Mouse (Mus musculus): ENCODE measurements around the gene Fau. TPM values are rescaled to one million over a fixed set of nuclear protein-coding genes. Genes with fewer than 3 reads are reported as not detected.

Fau gene
- 1,033 TPM for polyA plus RNA-seq (2017; shearing (Covaris generic))

DNA sequence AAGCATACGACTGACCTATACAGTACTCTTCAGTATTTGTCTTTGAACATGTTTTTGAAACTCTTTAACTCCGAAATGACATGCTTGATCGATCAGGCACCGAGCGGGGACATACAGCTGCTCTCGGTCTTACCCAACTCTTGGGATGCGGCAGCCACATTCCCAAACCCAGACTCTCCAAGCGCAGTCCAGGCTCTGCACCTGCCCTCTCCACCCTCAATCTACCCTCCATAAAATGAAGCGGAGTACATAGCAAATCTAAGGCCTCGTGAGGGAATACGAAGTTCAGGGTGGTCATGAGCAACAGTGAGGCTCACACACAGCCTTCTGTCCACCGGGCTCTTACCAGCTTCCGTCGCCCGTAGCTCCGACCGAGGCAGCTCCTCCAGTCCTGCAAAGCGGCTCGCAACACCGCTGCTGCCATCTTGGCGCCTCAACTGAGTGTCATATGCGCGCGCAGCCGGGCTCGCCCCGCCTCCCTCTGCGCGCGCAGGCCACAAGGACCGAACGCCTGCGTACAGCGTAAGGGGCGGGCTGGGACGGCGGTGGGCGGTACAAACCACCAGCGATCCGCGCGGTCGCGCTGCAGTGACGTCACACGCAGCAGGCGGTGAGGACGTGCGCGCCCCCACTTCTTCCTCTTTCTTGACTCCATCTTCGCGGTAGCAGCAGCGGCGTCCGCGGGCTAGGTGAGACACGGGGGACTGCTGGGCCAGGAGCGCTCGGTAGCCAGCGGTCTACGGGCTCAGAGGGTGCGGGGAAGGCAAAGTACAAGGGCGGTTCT is at the start of gene Fau, which contains the start of gene Mrpl49:
TSS of gene Fau (plus strand) at position 532 of the 784 bp plus-strand sequence.
TSS of gene Mrpl49 (minus strand) at position 473 of the 784 bp plus-strand sequence.

DNA sequence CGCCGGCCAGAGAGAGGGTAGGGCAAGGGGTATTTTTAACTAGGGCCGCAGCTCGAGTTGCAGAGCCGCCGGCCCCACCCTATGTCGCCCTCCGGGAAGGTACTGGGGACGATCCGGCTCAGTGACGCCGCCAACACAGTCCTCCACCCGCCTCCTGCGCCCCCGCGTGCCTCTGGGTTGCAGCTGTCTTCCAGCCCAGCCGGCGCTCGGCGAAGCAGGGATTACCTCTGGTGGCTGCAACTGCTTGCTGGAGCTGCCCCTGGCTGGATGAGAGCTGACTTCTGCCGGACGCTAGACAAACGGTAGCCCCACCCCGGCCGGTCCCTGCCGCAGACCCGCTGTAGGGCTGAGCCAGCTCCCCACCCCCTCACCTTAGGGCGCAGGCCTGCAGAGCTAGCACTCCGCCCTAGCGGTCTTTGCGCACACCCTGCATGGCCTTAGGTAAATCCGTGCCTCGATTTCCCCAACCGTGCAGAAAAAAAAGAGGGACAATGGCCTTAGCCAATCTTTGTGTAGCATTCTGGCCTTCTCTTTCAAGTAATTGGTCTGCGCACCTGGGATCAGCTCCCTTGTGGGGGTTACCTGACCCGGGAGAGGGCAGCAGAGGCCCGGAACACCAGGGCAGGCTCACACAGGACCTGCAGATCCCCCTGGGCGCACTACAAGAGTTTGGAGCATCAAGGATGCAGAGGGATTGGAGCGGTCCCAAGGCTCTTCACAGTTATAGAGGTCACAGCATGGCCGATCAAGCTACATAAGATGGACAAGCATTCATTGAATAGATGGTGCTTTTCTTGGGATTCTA is 41.9 kb upstream of the Fau start, which contains the start of gene Capn1:
TSS of gene Capn1 (minus strand) at position 387 of the 805 bp plus-strand sequence.

DNA sequence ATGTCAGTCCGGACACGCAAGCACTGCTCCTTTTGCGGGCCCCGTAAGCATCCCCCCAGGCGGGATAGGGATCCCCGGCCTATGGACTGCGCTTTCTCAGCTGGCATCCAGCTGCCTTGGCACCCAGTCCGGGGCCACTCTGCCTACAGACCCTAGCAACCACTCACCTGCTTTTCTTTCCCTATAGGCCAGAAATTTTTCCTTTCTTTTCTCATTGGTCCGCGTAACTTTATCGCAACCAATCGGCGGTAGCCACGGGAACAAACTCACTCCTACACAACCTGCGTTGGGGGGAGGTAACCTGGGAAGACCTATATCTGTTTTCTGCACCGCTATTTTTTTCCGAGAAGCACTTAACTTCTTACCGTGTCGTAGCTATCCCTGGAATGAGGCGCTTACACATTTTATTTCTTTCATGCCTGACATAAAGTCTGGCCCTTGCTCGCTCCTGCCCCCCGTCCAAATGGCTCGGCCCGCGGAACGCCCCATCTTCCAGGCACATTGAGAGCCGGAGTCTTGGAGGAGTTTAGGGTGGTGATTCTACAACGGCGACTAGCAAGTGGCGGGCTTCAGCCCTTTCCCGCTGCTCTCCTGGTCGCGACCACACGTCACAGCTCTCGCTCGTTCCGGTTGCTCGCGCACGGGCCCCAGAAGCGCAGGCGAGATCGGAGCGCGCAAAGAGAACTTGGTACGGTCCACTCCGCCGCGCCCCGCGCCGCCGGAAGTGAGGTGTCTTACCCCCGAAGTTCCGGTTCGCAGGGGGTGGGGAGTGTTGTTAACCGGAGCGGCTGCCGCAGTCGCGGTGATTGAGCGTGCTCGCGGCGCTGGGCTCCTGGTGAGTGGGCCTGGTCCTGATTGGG is 11.1 kb upstream of the Fau start, which contains the start of gene Syvn1:
TSS of gene Syvn1 (plus strand) at position 283 of the 860 bp plus-strand sequence.

DNA sequence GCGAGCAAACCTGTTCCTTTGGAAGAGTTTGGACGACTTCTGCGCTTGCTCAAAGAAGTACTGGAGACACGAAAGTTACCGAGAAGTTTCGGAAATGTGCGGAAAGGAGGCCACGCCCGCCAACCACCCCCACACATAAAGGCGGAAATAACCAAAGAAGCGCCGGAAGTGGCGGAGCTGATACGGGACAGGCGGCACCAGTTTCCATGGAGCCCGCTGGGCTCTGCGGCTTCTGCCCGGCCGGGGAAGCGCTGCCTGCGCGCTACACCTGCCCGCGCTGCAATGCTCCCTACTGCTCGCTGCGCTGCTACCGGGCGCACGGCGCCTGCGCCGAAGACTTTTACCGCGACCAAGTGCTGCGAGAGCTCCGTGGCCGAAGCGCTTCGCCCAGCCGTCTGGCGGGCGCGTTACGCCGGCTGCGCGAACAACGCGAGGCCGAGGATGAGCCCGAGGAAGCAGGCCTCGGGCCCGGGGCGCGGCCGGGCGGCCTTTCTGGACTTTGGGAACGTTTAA is 3.4 kb downstream of the Fau start, which contains the start of gene Znhit2:
TSS of gene Znhit2 (plus strand) at position 172 of the 513 bp plus-strand sequence.

DNA sequence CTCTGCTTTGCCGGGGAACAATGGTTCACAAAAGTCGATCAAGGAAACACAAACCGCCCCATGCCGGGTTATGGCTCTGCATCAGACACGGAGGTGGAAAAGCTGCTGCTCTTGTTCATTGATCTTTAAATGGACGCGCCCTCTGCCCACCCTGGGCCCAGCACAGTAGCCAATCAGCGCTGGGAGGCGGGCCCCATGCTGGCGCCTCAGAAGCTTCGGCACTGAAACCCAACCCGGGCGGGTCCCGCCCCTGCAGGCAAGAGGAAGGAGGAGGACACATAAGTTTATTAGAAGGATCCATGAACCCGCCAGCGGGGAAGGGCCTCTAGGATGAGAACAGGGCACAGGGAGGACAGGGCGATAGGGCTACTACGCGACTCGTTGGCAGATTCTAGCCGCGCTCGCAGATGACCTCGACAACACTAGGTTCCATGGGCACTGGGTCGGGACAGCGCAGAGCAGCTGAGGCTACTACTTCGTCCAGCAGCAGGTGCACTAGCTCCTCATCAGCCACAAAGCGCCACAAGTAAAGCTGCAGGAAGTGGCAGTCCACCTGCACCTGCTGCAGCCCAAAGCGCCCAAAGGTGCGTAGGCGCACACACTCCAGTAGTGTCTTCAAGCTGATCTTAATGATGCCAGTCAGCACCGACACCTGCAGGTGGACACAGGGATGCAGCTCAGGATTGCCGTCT is 10.2 kb downstream of the Fau start, which contains the start of gene Tm7sf2:
TSS of gene Tm7sf2 (minus strand) at position 650 of the 692 bp plus-strand sequence.

DNA sequence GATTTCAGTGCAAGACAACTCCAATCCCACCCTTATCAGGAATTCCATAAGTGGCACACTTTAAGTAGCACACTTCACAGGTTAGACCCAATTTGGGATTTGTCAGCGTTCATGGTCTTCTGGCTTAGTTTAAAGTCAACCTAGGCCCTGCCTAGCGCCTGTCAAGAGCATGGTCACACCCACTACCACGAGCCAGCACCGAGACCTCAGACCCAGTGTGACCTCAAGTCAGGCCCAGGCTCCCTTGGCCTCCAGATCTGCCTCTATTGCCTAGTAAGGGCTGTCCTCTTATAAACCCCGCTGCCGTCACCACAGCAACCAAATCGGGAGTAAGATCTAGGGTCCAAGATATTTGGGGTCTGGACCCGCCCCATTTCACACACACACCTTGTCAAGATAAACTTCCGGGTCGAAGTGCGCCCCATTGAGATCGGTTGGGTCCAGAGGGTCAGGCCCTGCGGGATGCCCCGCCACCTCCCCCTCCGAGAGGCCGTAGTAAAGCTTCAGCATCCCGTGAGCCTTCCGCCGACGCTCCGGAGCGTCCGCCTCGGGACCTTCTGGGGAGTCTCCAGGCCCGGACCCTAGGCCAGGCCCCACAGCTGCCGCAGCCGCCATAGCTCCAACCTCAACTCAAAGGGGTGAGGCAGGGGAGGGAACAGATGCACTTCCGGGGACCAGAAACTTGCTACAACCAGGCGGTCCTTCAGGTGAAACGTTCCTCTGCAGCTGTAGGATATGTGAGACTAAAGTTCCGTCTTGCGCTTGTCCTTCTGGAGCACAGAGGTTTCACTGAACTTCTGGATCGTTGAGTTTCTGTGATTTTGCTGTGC is 19.1 kb downstream of the Fau start, which contains the start of gene Vps51:
TSS of gene Vps51 (minus strand) at position 668 of the 830 bp plus-strand sequence.

DNA sequence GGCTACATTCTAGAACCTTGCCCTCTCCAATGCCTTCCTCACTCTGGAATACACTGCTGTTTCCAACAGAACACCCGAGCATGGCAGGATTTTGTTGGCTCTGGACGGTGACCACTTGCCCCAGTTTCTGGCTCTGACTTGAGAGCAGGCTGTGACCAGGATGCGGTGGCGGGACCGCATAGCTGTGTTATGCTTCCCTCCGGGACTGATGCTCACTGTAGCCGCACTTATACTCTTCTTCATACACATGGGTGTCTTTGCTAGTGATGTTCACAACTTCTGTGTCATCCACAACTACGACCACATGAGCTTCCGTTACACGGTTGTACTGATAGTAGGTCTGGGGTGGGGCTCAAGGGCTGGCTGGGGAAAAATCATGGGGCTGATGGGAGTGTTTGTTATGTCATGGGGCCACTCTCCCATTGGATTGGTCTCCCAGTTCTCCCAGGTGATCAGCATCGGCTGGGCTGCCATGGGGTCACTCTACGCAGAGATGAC is 22.4 kb downstream of the Fau start, which contains the start of gene Tmem262:
TSS of gene Tmem262 (plus strand) at position 51 of the 498 bp plus-strand sequence.

DNA sequence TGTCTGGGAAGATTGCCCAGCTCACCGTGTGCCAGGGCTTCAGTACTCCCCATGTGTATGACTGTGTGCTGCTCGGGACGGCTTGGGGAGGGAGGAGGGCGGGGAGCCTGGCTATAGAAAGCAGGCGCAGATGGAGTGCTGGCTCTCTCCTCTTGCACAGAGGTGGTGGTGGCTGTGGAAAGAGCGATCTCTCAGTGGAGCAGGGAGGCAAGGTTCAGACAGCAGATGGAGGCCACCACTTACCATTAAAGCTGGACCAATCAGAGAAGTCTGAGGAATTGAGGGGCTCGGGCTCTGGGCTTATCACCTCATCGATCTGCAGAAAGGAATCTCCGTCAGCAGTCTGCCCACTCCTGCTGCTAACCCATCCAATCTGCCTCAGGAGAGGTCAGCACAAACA is 24.5 kb downstream of the Fau start, which contains the start of gene Gm28374:
TSS of gene Gm28374 (minus strand) at position 101 of the 400 bp plus-strand sequence.

DNA sequence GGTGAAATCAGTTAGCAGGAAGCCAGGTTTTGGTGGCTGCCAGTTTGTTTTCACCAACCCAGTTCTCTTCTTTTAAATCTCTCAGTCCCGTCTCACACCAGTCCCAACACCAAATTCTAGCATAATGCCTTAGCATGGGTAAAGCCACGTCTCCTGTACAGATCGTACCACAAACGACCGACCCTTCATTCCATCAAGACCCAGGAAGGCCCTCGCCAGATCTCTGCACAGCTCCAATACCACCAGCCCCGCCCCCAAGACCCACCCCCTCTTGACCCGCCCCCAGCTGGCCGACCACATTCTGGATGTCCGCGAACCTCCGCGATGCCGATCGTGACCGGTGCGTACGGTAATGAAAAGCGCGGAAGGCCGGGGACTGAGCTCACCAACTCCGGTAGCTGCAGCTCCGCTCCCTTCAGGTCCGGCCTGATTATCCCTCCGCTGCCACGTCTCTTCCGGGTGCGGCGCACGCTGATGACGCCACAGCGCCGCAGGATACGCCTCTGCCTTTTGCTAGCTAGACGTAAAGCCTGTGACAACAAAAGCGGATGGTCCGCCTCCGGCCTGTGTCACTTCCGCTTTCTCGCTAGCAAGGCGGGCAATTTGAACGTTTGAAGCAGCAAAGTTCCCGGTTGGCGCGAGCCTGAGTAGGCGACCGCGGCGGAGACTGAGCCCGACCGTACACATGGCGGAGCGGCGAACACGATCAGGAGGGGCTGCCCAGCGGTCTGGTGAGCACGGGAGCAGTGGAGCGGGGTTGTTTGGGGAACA is 27.0 kb downstream of the Fau start, which contains the start of the genes Zfpl1 and Cdca5:
TSS of gene Zfpl1 (minus strand) at position 479 of the 771 bp plus-strand sequence.
TSS of gene Cdca5 (plus strand) at position 506 of the 771 bp plus-strand sequence.

DNA sequence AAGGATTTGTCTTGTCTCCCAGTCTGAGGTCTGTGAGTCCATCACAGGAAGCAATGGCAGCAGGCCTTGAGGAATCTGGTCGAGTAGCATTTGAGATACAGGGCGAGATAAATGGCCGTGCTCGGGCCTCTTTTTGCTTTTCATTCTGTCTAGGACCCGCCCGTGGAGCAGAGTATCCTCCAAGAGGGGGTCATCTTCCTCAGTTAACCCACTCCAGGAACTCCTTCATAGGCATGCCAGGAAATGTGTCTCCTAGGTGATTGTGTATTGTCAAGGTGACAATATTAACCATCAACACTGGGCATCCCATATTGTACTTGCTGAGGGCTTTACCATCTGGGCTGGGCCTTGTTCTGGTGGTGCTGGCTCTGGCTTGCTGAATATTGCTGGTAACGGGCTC is 36.5 kb downstream of the Fau start, which contains the start of gene AC131692.1:
TSS of gene AC131692.1 (plus strand) at position 301 of the 400 bp plus-strand sequence.

DNA sequence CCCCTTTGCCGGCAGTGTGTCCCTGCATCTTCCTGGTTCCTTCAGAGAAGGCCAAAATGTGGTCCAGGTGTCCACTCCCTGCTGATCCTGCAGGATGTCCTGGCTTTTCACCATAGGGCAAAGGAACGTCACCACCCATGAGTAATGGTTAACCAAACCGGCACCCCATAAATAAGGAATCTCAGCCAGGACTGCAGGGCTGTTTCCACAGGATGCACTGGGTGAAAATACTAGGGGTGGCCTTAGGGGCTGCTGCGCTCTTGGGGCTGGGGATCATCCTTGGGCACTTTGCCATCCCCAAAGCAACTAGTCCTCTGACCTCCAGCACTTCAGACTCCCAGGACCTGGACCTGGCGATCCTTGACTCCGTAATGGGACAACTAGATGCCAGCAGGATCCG is 47.9 kb downstream of the Fau start, which contains the start of gene Naaladl1:
TSS of gene Naaladl1 (plus strand) at position 197 of the 400 bp plus-strand sequence.

Other genes with a start within 250 kb of the Fau start
- gene Frmd8, start 182.6 kb upstream of the Fau start, polyA plus RNA-seq (2017; shearing (Covaris generic)): 300 TPM
- gene Slc25a45, start 180.0 kb upstream of the Fau start, polyA plus RNA-seq (2017; shearing (Covaris generic)): 52.4 TPM
- gene Tigd3, start 163.7 kb upstream of the Fau start, polyA plus RNA-seq (2017; shearing (Covaris generic)): 1.1 TPM
- 198 TPM for gene Dpf2, start 144.8 kb upstream of the Fau start, polyA plus RNA-seq (2017; shearing (Covaris generic))
- gene Cdc42ep2, start 133.0 kb upstream of the Fau start, polyA plus RNA-seq (2017; shearing (Covaris generic)): 0.26 TPM
- 49.8 TPM for gene Pola2, start 93.6 kb upstream of the Fau start, polyA plus RNA-seq (2017; shearing (Covaris generic))
- not detected for gene Slc22a20, start 71.7 kb upstream of the Fau start, polyA plus RNA-seq (2017; shearing (Covaris generic))
- 80.8 TPM for gene Capn1, start 41.9 kb upstream of the Fau start, polyA plus RNA-seq (2017; shearing (Covaris generic))
- gene Syvn1, start 11.3 kb upstream of the Fau start, polyA plus RNA-seq (2017; shearing (Covaris generic)): 60.1 TPM
- 45.4 TPM for gene Mrpl49, start 59 bp upstream of the Fau start, polyA plus RNA-seq (2017; shearing (Covaris generic))
- gene Znhit2, start 3.3 kb downstream of the Fau start, polyA plus RNA-seq (2017; shearing (Covaris generic)): 6.5 TPM
- 20.0 TPM for gene Tm7sf2, start 10.5 kb downstream of the Fau start, polyA plus RNA-seq (2017; shearing (Covaris generic))
- 86.7 TPM for gene Vps51, start 19.4 kb downstream of the Fau start, polyA plus RNA-seq (2017; shearing (Covaris generic))
- gene Tmem262, start 22.2 kb downstream of the Fau start, polyA plus RNA-seq (2017; shearing (Covaris generic)): not detected
- 0.61 TPM for gene Gm28374, start 24.4 kb downstream of the Fau start, polyA plus RNA-seq (2017; shearing (Covaris generic))
- 55.0 TPM for gene Zfpl1, start 27.1 kb downstream of the Fau start, polyA plus RNA-seq (2017; shearing (Covaris generic))
- gene Cdca5, start 27.1 kb downstream of the Fau start, polyA plus RNA-seq (2017; shearing (Covaris generic)): 5.0 TPM
- gene AC131692.1, start 36.6 kb downstream of the Fau start, polyA plus RNA-seq (2017; shearing (Covaris generic)): not detected
- gene Naaladl1, start 47.9 kb downstream of the Fau start, polyA plus RNA-seq (2017; shearing (Covaris generic)): not detected
- 2.3 TPM for gene Sac3d1, start 60.8 kb downstream of the Fau start, polyA plus RNA-seq (2017; shearing (Covaris generic))
- gene Snx15, start 70.5 kb downstream of the Fau start, polyA plus RNA-seq (2017; shearing (Covaris generic)): 36.4 TPM
- not detected for gene Batf2, start 83.1 kb downstream of the Fau start, polyA plus RNA-seq (2017; shearing (Covaris generic))
- 18.3 TPM for gene Arl2, start 83.7 kb downstream of the Fau start, polyA plus RNA-seq (2017; shearing (Covaris generic))
- gene Majin, start 126.5 kb downstream of the Fau start, polyA plus RNA-seq (2017; shearing (Covaris generic)): not detected
- gene Gpha2, start 168.5 kb downstream of the Fau start, polyA plus RNA-seq (2017; shearing (Covaris generic)): not detected
- gene Ppp2r5b, start 178.0 kb downstream of the Fau start, polyA plus RNA-seq (2017; shearing (Covaris generic)): 10.3 TPM
- 47.3 TPM for gene Atg2a, start 183.8 kb downstream of the Fau start, polyA plus RNA-seq (2017; shearing (Covaris generic))
- gene Ehd1, start 218.9 kb downstream of the Fau start, polyA plus RNA-seq (2017; shearing (Covaris generic)): 26.2 TPM
- 0.18 TPM for gene Cdc42bpg, start 248.6 kb downstream of the Fau start, polyA plus RNA-seq (2017; shearing (Covaris generic))

All from activated CD4-positive, CD25-positive, alpha-beta regulatory T cell, adult 9 weeks (primary cell).